Mouse (Mus musculus) MEL (cell line): ENCODE measurements around the gene Rad18. TPM values are rescaled to one million over a fixed set of nuclear protein-coding genes. Genes with fewer than 3 reads are reported as not detected.

Source experiments
- DNase-seq: peaks from one replicate; pipeline ENCODE4 v3.0.0; 2011; ENCODE audit warnings: low read depth, low spot score
- H3K27ac ChIP-seq: 2 replicates; pipeline ENCODE4 v1.5.1; 2012; ENCODE audit warnings: low read depth, mild to moderate bottlenecking, control low read depth, low read length, moderate library complexity; ENCODE audit not compliant: control insufficient read depth
- H3K27me3 ChIP-seq, 2 experiments: fragments of 150-350 bp in 1 of 2; sonication (generic) in 1 of 2; 2 replicates each; pipeline ENCODE4 v1.6.1; 2012; ENCODE audit warnings: low read length in 2 of 2, mild to moderate bottlenecking in 2 of 2, improper control_type of control experiment in 1 of 2, moderate library complexity in 1 of 2; ENCODE audit not compliant: insufficient read depth in 2 of 2, control insufficient read depth in 1 of 2
- H3K36me3 ChIP-seq, 2 experiments: 2 replicates each; pipeline ENCODE4 v1.6.1; 2012 to 2014; ENCODE audit warnings: low read length in 2 of 2, improper control_type of control experiment in 1 of 2, inconsistent platforms in 1 of 2, mild to moderate bottlenecking in 1 of 2; ENCODE audit not compliant: insufficient read depth in 2 of 2, control insufficient read depth in 1 of 2
- H3K4me1 ChIP-seq, 2 experiments: fragments of 150-350 bp in 1 of 2; sonication (generic) in 1 of 2; 2 replicates each; pipeline ENCODE4 v1.6.1; 2012; ENCODE audit warnings: low read length in 2 of 2, improper control_type of control experiment in 1 of 2, mild to moderate bottlenecking in 1 of 2; ENCODE audit not compliant: insufficient read depth in 2 of 2, control insufficient read depth in 1 of 2
- H3K4me3 ChIP-seq, 2 experiments: fragments of 150-350 bp in 1 of 2; sonication (generic) in 1 of 2; 2 replicates each; pipeline ENCODE4 v1.5.1; 2012; ENCODE audit warnings: low read depth in 2 of 2, low read length in 2 of 2, mild to moderate bottlenecking in 2 of 2, moderate library complexity in 2 of 2, control low read depth in 1 of 2, improper control_type of control experiment in 1 of 2; ENCODE audit not compliant: control insufficient read depth in 1 of 2, insufficient read depth in 1 of 2
- H3K79me2 ChIP-seq: 2 replicates; pipeline ENCODE4 v1.6.1; 2012; ENCODE audit warnings: mild to moderate bottlenecking, low read length, moderate library complexity; ENCODE audit not compliant: control insufficient read depth, poor library complexity, insufficient read depth
- H3K9ac ChIP-seq: 2 replicates; pipeline ENCODE4 v1.6.1; 2012; ENCODE audit warnings: low read depth, mild to moderate bottlenecking, control low read depth, low read length, moderate library complexity; ENCODE audit not compliant: control insufficient read depth, poor library complexity, severe bottlenecking
- H3K9me3 ChIP-seq: fragments of 150-350 bp; sonication (generic); replicated peaks from 2 replicates; pipeline ENCODE4 v1.6.1; 2012; ENCODE audit warnings: mild to moderate bottlenecking, low read length, improper control_type of control experiment, moderate library complexity; ENCODE audit not compliant: insufficient read depth
- CHD1 ChIP-seq: IDR thresholded peaks from 2 replicates; pipeline ENCODE4 v1.6.1; 2012; ENCODE audit warnings: low read depth, mild to moderate bottlenecking, inconsistent platforms, low read length, improper control_type of control experiment
- ELF1 ChIP-seq: IDR thresholded peaks from 2 replicates; pipeline ENCODE4 v1.6.1; 2014; ENCODE audit warnings: low read depth, mild to moderate bottlenecking, inconsistent platforms, low read length, improper control_type of control experiment, moderate library complexity
- EP300 ChIP-seq, 2 experiments: IDR thresholded peaks; 2 replicates each; pipeline ENCODE4 v1.6.1; 2011; ENCODE audit warnings: improper control_type of control experiment in 2 of 2, low read length in 2 of 2, low read depth in 1 of 2, mild to moderate bottlenecking in 1 of 2
- GABPA ChIP-seq: IDR thresholded peaks from 2 replicates; pipeline ENCODE4 v1.6.1; 2012; ENCODE audit warnings: low read depth, mild to moderate bottlenecking, inconsistent platforms, low read length, improper control_type of control experiment, moderate library complexity
- GATA1 ChIP-seq: IDR thresholded peaks from 2 replicates; pipeline ENCODE4 v1.6.1; 2011; ENCODE audit warnings: low read depth, low read length, improper control_type of control experiment
- KAT2A ChIP-seq: conservative IDR thresholded peaks from 2 replicates; pipeline ENCODE4 v1.6.1; 2012; ENCODE audit warnings: low read depth, low read length, improper control_type of control experiment, inconsistent platforms
- MAX ChIP-seq: IDR thresholded peaks from 2 replicates; pipeline ENCODE4 v1.6.1; 2011; ENCODE audit warnings: low read length, improper control_type of control experiment
- MYB ChIP-seq: IDR thresholded peaks from 2 replicates; pipeline ENCODE4 v1.6.1; 2011; ENCODE audit warnings: mild to moderate bottlenecking, low read depth, low read length, improper control_type of control experiment
- NRF1 ChIP-seq: IDR thresholded peaks from 2 replicates; pipeline ENCODE4 v1.6.1; 2014; ENCODE audit warnings: low read depth, mild to moderate bottlenecking, inconsistent platforms, low read length, improper control_type of control experiment, moderate library complexity; ENCODE audit not compliant: poor library complexity, insufficient read depth, severe bottlenecking
- POLR2A ChIP-seq, 2 experiments: IDR thresholded peaks; 2 replicates each; pipeline ENCODE4 v1.6.1; 2011 to 2012; ENCODE audit warnings: low read length in 2 of 2, mild to moderate bottlenecking in 2 of 2, control low read depth in 1 of 2, improper control_type of control experiment in 1 of 2, low read depth in 1 of 2, moderate library complexity in 1 of 2; ENCODE audit not compliant: control insufficient read depth in 1 of 2, insufficient read depth in 1 of 2, poor library complexity in 1 of 2
- TCF12 ChIP-seq: IDR thresholded peaks from 2 replicates; pipeline ENCODE4 v1.6.1; 2014; ENCODE audit warnings: low read depth, mild to moderate bottlenecking, inconsistent platforms, low read length, improper control_type of control experiment, moderate library complexity
- UBTF ChIP-seq: IDR thresholded peaks from 2 replicates; pipeline ENCODE4 v1.6.1; 2012; ENCODE audit warnings: low read depth, mild to moderate bottlenecking, inconsistent platforms, low read length, improper control_type of control experiment, moderate library complexity, borderline replicate concordance; ENCODE audit not compliant: insufficient read depth
- USF1 ChIP-seq: IDR thresholded peaks from 2 replicates; pipeline ENCODE4 v1.6.1; 2014; ENCODE audit warnings: low read depth, mild to moderate bottlenecking, inconsistent platforms, low read length, improper control_type of control experiment, moderate library complexity
- USF2 ChIP-seq, 2 experiments: IDR thresholded peaks; 2 replicates each; pipeline ENCODE4 v1.6.1; 2011 to 2012; ENCODE audit warnings: improper control_type of control experiment in 2 of 2, low read length in 2 of 2, borderline replicate concordance in 1 of 2, inconsistent platforms in 1 of 2, low read depth in 1 of 2, mild to moderate bottlenecking in 1 of 2; ENCODE audit not compliant: insufficient read depth in 1 of 2
- ZNF384 ChIP-seq: IDR thresholded peaks from 2 replicates; pipeline ENCODE4 v1.6.1; 2012; ENCODE audit warnings: low read depth, mild to moderate bottlenecking, inconsistent platforms, low read length, improper control_type of control experiment
- polyA plus RNA-seq, 2 experiments: library from polyadenylated mRNA; stranded (reverse) in 1 of 2; unstranded in 1 of 2; fragments of >175 nt in 1 of 2; fragments of >200 nt in 1 of 2; gene quantifications; 2 replicates each; pipeline versions ENCODE4 v1.2.1 to v1.2.4; 2012; ENCODE audit warnings: low replicate concordance in 2 of 2, low read depth in 1 of 2; ENCODE audit not compliant: insufficient read length in 2 of 2, insufficient read depth in 1 of 2, missing spikeins in 1 of 2
- total RNA-seq: library from RNA; depleted of rRNA; stranded (reverse); fragments of 300-350 nt; gene quantifications from 2 replicates; pipeline ENCODE4 v1.2.3, GENCODE M21; 2012

The Rad18 gene
- total and polyA plus RNA-seq, 3 experiments: 17.3 to 23.2 TPM; not detected in 1

- no peak overlapping the region for H3K4me3 ChIP-seq
- peak; percentile 71 for TF ChIP-seq USF1
- TF ChIP-seq EP300 (IDR thresholded peaks at IDR 0.05; ENCODE audit: low read depth in 1 of 2, low read length in 2 of 2): no peak
- H3K9ac ChIP-seq: no peak overlapping the region
- DNase-seq: peak; percentile 13
- no peak overlapping the region for H3K27ac ChIP-seq
- H3K36me3 ChIP-seq: no peaks in the 10 kb centered on the region
- no peaks in the 10 kb centered on the region; a peak in 1 of 4 replicates for H3K27me3 ChIP-seq
- H3K9me3 ChIP-seq: no peaks in the 10 kb centered on the region
- H3K4me1 ChIP-seq: no peaks in the 10 kb centered on the region
- H3K79me2 ChIP-seq: no peaks in the 10 kb centered on the region
These were observed 32.4 kb upstream of the Rad18 start for GRCm38 (mm10) chr6:112728760-112729422.

- no peaks in the 10 kb centered on the region; a peak in 1 of 4 replicates for H3K27me3 ChIP-seq
- H3K4me3 ChIP-seq: no peak overlapping the region
- H3K27ac ChIP-seq: no peak overlapping the region
- DNase-seq: no peak
- H3K79me2 ChIP-seq: no peaks in the 10 kb centered on the region
- no peak overlapping the region for H3K9ac ChIP-seq
- no peaks in the 10 kb centered on the region for H3K4me1 ChIP-seq
- no peak for TF ChIP-seq UBTF
- TF ChIP-seq USF2 (IDR thresholded peaks at IDR 0.05; ENCODE audit: borderline replicate concordance in 1 of 2, insufficient read depth in 1 of 2, low read depth in 1 of 2, low read length in 2 of 2): no peak
- no peak for TF ChIP-seq POLR2A (IDR thresholded peaks at IDR 0.05; ENCODE audit: control insufficient read depth in 1 of 2, insufficient read depth in 1 of 2, low read depth in 1 of 2, low read length in 2 of 2, poor library complexity in 1 of 2)
- TF ChIP-seq TCF12: no peak
- TF ChIP-seq GABPA: no peak
- TF ChIP-seq ZNF384: no peak
- TF ChIP-seq ELF1: no peak
- no peak for TF ChIP-seq CHD1
- TF ChIP-seq MYB: no peak
- no peak for TF ChIP-seq NRF1
- no peak for TF ChIP-seq GATA1
- TF ChIP-seq KAT2A: no peak
- TF ChIP-seq MAX: no peak
- no peaks in the 10 kb centered on the region for H3K9me3 ChIP-seq
- no peaks in the 10 kb centered on the region for H3K36me3 ChIP-seq
These were observed 29.0 kb upstream of the Rad18 start for GRCm38 (mm10) chr6:112725468-112725867.
